Mouse (Mus musculus) heart, postnatal 14 days (tissue): ENCODE results near the gene Wdr37. TPM values are rescaled to one million over a fixed set of nuclear protein-coding genes. Genes with fewer than 3 reads are reported as not detected.

Source experiments
- DNase-seq, 2 experiments: peaks; one replicate each; pipeline ENCODE4 v3.0.0; 2021 to 2022
- intact Hi-C: fragments of 180-260 bp; cut with DNase I; formaldehyde crosslinking; loops from one replicate; pipeline ENCODE4 v1.15.1; 2025
- microRNA-seq, 2 experiments: library from miRNA; unstranded; fragments of <30 nt; microRNA quantifications; one replicate each; pipeline ENCODE4 v1.2.0; 2021 to 2022
- total RNA-seq, 2 experiments: library from RNA; stranded (reverse); gene quantifications; 2 replicates each; pipeline ENCODE4 v1.2.3; 2021

Gene Wdr37
- total RNA-seq, 2 experiments from 2014 or later = 33.1 to 39.1 TPM

- no peak for DNase-seq
- intact Hi-C loops = loop anchor here (5.0 kb wide), 1 partner anchor 1945 kb away; no protein-coding TSS in a partner anchor
Measured at GRCm38 (mm10) chr13:8782636-8783035, 89.1 kb downstream of the Wdr37 start.

- intact Hi-C loops = loop anchor here (5.0 kb wide), 1 partner anchor 1943 kb away; no protein-coding TSS in a partner anchor
- DNase-seq = peak; percentile 32 to 49
Measured at GRCm38 (mm10) chr13:8780441-8780840, 91.3 kb downstream of the Wdr37 start.

- intact Hi-C loops = no loop called here
- no peak for DNase-seq
Measured at GRCm38 (mm10) chr13:8770616-8771015, 101.1 kb downstream of the Wdr37 start.

- intact Hi-C loops = no loop called here
- DNase-seq = no peak
Measured at GRCm38 (mm10) chr13:8769654-8770227, 102.0 kb downstream of the Wdr37 start.

GRCm38 (mm10) chr13:8760940-8761339, 110.8 kb downstream of the Wdr37 start:
- DNase-seq = no peak
- intact Hi-C loops = no loop called here

Small RNA genes lying within 50 kb of the gene (microRNA-seq; reads per million reads assigned to microRNA genes)
- gene Gm22750 = 0 reads per million in 2 experiments

Other genes with a start within 250 kb of the Wdr37 start
- gene Idi1, start 13.6 kb upstream of the Wdr37 start, total RNA-seq = 1 to 10 TPM; 5.7 to 6.5 TPM
- gene Gm9745, start 76.3 kb upstream of the Wdr37 start, total RNA-seq = not detected
- not detected for gene Idi2, start 81.0 kb upstream of the Wdr37 start, total RNA-seq
- gene Gtpbp4, start 124.2 kb upstream of the Wdr37 start, total RNA-seq = 10 to 100 TPM; 31.7 to 33.9 TPM
- gene Larp4b, start 222.0 kb upstream of the Wdr37 start, total RNA-seq = 10 to 100 TPM; 69.9 to 78.9 TPM